Mouse (Mus musculus) 3134 (cell line): ENCODE data around the gene Pgm5.

Experiments
- DNase-seq: peaks from one replicate; pipeline ENCODE4 v3.0.0-alpha.2; 2011; ENCODE audit warnings: low spot score; ENCODE audit not compliant: insufficient read length; ENCODE audit errors: extremely low read depth

Gene Pgm5

DNA sequence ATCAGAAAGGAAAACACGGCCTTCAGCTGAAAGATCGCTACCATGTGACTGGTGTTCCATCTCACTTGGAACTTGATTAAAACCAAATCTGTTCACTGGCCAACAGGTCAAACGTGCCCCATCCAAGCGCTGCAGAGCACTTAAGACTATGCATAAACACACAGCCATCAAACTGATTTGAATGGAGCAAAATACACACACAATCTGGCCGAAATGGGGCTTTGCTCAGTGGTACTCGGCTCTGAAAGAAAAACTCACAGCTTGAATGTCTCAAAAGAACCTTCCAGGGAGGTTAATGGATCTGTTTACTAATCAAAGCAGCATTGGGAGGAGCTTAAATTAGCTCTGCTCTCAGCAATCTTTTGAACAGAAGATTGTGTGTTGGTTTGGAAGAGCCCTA is 81.7 kb downstream of the Pgm5 start:
- no peak for DNase-seq

DNA sequence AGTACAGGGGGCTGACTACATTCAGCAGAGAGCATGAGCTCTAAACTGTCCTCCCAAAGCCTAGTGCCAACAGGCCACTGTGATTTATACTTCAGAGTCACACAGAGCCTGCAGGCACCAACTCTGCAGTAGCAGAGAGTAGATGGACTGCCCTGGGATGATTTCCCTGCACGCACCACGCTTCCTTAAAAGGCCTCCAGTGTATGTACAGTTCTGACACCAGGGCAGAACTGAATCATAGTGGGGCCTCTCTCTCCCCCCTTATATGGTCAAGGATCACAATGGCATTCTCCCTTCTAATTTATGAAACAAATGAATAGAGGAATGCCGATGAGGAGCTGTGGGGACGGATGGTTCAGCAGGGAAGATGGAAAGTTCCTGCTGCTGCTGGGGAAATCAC is 91.3 kb downstream of the Pgm5 start:
- DNase-seq, result no peak

DNA sequence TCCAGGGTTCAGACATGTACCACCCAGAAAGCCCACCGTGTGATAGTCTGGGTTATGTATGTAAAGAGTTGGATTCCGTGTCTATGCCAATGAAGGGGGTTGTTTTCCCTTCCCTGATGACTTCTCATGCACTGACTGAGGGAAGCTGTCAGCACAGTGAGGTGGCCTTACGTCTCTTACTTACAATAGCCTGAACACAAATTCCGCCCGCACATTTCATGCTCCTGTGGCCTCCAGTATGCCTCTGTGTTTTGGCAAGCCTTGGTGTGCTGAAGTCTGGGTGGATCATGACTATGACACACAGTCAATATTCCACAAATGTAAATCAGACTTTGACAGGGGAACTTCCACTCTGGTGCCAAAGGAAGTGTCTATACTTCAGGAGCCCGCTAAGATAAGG is 94.3 kb downstream of the Pgm5 start:
- DNase-seq, result no peak

DNA sequence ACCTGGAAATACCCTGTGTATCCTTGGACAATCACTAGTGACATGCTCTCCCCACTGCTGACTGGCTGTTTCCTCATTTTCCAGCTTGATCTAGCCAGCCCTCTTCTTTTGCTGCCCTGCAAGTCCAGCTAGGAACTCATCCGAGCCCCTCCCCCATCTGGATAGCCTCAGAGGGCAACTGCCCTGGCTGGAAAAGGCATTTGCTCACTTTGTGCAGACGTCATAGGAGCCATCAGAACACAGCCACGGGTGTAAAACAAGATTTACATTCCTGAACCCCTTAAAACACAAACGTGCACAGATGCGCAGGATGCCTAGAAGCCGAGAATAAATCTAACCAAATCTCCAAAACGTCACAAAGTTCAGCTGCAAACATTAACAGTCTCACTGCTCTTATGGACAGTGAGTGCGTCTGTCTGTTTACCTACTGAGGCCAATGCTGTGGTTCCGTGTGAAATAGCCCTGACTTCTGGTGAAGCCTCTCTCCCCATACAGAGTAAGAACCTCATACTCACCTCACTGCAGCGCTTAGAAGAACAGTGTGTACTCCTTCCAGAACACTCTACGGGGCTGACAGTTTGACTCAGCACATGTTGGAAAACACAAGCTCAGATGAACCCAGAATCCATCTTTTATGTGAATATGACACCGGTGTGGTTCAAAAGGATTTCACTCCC is 99.0 kb downstream of the Pgm5 start:
- no peak for DNase-seq

DNA sequence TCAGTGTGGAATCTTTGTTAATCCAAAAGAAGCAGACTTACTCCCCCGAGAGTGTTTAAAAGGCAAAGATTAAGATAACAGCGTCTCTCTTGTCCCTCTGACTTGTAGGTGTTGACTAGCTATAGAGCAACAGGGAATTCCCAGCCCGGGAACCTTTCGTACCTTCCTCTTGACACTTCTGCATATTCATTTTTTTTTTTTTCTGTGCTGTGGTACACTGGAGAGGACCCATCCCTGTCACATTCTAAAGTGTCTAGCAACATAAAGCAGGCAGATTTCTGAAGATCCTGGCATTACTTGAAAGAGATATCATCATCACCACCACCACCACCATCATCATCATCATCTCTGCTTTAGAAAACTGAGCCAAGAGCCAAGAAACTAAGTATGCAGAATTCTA is 105.0 kb downstream of the Pgm5 start:
- DNase-seq, result no peak

DNA sequence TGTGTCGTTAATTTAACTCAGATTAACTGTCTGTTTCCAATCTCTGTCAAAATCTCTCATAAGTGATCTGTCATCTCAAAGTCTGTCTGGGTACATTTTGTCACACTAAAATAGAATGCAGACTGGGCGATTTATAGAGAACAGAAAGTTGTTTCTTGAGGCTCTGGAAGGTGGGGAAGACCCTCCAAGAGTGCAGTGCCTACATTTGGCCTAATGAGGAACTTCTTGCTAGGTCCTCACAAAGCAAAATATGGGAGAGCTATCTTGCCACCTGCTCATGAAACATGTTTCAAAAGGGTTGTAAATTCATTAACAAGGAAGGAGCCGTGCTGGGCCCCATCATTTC is 107.2 kb downstream of the Pgm5 start:
- no peak for DNase-seq

DNA sequence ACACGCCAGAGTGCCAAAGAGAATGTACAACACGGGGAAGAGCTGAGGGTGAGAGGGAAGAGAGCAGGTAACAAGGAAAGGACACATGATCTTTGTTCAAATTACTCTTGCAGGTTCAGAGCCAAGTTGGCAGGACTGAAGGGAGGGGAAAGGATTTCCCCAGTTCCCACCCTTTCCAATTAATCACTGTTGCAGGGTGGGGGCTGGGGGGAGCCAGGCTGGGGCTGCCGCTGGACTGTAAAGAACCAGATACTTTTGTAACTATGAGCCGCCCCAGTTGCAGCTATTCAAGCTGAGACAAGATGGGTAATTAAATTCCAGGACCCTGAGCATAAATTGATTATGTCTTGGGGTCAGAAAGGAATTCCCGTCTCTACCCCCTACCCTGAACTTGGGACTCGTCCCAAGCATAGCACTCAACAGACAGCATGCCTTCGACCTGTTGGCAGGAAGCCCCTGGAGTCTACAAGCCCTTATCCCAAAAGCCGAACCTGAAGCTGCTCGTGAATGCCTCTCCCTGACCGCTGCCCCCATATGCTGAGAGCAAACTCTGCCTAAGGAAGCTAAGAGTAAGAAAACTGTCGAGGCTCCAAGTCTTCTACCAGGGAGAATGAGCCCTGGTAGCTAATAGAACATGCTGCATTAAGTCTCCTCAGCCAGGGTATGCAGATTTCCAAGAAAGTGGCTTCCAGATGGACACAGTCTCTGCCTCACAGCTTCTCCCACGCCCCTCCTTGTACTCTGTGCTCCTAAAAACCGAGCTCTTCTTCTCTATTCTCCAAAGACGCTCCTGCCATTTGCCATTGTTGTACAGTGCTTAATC is 107.8 kb downstream of the Pgm5 start:
- no peak for DNase-seq

DNA sequence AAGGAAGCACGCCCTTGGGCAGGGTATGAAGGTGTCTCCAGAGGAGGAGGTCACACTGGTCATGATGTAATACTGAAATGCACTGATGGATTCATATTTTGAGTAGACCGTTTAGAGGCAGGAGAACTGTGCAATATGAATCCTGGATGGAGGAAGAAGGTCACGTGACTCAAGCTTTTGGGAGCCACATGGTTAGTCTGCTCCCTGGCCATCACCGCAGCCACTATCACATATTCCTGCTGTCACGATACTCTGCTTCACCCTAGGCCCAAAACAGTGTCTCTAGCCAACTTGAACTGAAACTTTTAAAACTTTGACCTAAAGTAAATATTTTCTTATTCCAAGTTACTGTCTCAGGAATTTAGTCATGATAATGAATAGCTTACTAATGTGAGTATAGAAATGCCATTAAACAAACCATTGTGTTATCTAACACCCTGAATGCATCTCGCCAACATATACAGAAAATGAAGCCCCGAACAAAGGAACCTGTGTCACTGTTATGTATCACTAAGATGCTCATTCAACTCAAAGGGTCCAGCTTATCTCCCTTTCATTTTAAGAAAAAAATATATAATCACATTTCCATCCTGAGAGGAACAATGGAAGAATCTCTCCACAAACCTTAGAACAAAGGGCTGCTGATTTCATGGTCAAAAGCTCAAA is 108.6 kb downstream of the Pgm5 start:
- DNase-seq, result no peak

DNA sequence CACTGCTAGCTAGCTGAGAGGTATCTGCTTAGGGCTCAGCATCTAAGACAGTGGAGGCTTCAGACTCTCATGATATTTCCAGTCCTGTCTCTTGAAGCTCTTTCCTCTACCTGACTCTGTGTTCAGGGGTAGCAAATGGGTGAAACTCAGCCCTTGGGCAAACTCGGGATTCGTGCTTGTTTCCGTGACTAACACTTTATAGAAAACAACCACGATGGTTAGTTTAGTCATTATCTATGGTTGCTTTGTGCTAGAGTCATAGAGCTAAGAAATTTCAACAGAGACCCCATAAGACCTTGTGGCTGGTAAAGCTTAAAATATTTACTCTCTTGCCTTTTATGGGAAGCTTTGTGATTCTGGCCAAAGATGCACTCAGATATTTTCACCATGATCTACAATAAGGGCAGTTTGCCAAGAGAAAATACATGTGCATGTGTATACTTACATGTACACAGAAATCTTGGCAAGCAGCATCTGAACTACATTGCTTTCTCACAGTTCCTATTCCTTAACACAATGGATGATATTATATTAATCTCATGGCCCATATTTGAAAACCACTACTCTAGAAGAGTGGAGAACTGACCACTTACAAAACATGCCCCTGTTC is 115.3 kb downstream of the Pgm5 start:
- no peak for DNase-seq

DNA sequence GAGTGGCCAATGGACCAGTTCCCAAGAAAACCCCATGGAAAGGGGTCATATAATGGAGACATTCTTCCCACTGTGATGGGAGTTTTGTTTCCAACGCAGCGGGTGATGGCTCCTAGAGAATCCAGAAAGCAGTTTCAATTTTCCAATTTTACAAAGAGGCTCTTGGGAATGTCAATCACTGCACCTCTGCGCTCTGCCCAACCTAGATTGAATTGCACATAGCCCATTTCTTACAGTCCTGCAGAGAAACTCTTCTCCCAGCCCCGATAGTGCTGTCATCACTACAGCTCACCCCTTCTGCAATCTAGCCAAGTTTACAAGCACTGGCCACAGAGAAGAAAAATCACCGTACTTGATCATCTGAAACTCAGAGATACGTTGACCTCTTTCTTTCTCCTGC is 119.0 kb downstream of the Pgm5 start:
- DNase-seq, result no peak

DNA sequence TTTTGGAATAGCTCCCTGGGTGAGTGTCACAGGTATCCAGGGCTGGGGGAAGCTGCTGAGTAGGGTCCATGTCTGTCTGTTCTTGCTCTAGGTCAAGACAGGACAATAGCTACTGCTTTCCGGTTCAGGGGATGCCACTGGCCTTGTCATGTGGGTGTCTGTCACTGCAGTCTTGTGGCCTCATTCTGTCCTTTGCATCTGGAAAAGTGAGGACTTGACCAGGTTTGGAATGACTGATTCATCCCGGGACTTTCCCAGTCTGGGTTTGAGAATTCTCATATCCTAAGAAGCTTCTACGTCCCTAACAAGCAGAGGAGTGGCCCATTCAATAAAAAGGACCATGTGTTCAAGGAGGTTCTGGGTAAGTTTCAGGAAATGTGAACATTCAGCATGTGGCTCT is 122.9 kb downstream of the Pgm5 start:
- DNase-seq, result no peak

DNA sequence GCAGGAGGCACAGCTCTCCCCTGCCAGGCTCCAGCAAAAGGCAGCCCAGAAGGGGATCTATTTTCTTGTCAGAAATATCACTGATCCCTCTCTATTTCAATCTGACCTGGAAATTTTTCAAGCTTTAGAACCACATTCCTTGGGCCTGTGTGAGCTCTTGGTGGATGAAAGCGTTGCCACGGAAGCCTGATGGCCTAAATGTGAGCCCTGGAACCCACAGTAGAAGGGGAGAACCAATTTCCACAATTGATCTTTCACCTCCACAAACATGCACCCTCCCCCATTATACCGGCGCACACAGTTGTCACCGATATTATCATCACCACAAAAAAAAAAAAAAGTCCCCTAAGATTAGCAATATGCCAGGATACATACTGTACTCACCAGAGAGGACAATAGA is 123.6 kb downstream of the Pgm5 start:
- DNase-seq, result no peak

DNA sequence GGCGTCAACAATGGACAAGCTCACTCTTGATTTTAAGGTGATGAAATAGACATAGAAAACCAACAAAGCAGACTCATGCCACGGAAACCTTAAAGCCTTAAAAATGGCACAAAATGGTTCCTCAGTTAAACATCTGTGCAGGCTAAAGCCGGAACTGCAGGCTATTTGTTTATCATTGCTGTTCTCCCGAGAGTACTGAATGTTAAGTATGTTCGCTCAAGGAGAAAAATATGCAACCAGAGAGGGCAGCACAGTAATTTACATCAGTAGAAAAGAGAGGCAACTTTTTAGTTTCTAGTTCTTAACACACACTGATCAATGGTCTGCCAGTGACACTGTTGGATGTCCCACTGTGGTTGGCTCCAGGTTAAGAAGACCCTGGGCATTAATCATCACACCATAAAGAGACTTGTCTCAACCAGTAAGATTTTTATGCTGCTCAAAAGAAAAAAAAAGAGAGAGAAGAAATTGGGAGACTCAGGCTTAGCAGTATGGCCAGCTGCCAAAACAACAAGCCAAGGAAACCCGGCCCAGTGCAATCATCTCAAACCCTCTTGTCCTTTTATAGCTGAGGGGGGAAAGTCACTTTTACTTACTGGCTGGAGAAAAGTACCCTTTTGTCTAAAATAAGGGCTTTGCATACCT is 126.0 kb downstream of the Pgm5 start:
- DNase-seq, result no peak

DNA sequence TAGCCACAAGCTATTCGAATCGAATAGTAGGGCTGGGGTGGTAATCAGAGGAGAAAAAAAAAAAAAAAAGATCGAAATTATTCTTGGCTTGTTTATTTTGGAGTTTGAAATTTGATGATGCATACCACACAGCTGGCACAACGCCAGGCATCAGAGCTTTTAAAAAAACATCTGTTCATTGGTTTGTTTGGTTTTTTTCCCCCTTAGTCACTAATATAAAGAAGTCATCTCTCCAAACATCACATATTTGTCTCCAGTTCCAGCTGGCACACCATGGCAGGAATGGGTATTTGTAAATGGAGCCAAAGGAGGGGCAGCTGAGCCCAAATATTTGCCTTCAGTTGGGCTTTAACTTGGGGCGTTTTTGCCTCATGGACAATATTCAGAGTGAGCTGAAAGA is 131.0 kb downstream of the Pgm5 start:
- DNase-seq, result peak; percentile 24

DNA sequence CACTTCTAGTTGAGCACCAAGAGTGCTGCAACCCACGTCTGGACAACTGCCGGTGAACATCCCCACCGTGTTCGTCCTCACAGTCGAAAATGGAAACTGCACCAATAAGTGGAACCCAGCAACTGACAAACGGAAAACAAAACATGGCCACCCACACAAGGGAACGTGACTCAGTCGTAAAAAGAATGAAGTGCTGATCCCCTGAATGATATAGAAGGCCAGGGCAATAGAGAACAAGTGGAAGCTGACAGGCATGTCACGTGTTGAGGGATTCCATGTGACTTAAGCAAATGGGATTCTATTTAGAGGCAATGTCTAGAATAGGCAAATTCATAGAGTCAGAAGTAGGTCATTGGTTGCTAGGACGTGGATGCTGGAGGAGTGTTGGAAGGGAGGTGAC is 137.3 kb downstream of the Pgm5 start:
- DNase-seq, result no peak

DNA sequence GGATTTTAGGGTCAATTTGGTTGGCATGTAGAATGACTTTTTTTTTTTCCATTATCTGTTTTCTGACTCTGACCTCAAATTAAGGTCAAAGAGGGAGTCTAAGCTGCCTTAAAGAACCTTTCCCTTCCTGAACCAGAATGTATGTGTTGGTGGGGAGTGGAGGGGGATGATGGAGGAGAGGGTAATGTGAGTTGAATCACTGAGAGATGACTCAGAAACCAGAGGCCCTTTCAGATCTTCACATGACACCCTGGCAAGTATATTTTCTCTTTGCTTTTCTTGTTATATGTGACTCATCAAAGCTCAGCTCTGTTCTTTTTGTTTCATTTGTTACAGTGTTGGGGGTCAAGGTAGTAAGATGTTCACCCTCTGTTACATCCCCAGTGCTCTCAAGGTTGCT is 141.2 kb downstream of the Pgm5 start:
- peak; percentile 25 for DNase-seq

DNA sequence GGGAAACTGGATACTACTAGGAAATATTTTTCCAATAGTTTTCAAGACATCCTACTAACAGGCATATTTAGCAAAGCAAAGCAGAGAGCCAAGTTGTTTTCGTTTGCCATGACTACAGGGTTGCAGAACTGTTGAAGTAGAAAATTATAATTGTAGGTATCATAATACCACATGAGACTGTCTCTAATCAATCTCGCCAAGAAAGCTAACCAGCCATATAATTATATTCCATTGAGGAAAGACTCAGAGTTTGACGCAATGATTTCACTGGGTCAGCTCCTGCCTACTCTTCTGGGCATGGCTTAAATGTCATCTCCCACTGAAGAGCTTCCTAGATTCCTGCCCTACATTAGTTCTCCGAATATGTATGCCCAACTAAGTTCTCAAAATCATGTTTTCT is 142.2 kb downstream of the Pgm5 start:
- DNase-seq, result no peak

DNA sequence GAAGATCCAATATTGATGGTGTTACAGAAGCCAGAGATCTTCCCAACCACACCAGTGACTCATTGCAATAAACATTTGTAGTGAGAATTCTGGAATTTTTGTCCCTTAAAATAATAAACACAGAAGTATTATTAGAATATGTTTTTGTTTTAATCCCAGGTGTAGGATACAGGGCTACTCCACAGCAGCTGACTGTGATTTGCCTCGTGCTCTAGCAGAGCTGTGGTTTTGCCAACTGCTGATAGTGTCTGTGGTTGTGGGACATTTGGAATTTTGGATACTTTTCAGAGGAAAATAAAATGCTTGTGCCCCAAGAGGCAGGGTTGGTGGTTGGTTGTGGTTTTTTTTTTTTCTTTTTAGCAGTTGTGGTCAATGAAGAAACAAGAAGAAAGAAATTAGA is 143.6 kb downstream of the Pgm5 start:
- peak; percentile 20 for DNase-seq

DNA sequence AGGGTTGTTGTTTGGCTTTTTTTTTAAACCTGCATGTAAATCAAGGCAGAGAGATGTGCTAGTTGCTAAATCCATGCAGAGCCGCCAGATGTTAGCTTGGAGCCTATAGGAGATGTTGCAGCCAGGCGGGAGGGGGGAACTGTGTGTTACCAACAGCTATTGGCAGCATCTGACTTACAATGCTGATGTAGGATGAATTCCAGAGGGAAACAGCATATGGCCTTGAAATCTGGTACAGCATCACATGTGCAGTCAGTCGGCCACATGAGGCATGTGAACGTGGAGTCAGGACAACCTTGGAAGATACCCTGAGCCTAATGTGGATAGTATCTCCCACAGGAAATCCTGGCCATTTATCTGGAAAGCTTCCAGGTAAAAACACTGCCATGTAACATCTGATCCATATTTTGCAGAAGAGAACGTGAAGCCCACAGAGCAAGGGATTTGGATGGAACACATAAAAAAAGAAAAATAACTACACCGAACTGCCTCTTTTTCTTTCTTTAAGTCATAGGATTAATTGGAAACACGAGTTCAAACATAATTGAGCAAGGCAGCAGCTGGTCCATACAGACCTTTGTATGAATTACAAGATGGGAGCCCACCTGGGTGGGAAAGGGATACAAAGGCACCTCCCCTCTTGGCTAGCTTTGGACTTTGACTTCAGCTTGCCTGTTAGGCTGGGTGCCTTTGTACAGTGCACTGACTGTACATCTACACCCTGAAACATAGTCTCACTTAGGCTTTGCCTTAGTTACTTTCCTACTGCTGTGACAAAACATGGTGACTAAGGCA is 145.2 kb downstream of the Pgm5 start:
- DNase-seq, result no peak

DNA sequence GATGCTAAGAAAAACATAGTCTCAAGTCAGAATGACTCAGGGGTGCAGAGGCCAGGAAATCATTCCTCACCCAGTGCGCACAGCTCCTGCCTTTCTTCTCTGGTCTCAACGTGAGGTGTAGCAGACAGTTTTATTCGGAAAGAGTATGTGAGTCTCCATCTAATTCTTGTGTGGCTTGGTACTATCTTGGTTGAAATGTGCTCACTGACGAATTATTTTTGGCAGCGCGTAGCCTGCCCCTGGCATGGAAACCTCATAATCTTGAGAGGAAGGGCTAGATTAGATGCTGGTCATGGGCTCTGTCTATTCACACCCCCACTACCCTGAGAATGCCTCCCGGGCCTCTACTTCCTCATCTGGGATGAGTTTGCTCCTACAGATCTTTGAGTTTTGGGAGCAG is 153.6 kb downstream of the Pgm5 start:
- no peak for DNase-seq
